8 mouse cellular contexts compared by ENCODE assay signal in the genomic region with DNA sequence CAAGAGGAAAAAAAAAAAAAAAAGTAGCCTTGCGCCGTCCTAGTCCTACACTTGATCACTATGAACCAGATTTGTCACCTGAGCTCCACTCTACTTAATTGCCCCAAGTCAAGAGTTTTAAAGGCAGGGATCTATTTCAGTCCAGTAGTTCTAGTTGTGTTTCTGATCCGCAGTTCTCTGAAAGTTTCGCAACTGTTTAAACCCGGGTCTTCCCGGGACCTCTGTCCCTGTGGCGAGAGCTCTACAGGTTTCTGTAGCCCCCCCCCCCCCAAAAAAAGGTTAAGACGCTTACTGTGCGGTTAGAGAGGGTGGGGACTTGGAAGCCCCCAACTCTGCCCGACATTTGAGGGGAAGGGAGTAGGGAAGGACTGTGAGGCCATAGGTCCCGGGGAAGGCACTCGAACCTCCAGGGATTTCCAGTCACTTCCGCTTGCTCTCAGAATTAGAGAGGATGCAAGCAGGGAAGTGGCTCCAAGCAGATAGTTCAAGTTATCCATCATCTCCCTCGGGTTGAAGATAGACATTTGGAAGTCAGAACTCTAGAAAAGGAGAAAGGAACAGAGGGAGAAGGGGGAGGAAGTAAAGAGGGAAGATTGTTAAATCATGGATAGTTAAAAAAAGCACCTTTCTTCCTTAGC. TPM values are rescaled to one million over a fixed set of nuclear protein-coding genes. Genes with fewer than 3 reads are reported as not detected.
DNase-seq lines count a peak whose midpoint lies in the region; ATAC-seq and TF ChIP-seq lines count a peak whose summit lies in the region.

No protein-coding gene starts in this region.

- DNase-seq in lung, embryonic 14.5 days = peak; percentile 37
- DNase-seq in lung, postnatal 14 days = no peak
- DNase-seq in heart, embryonic 10.5 days (ENCODE audit: low spot score) = no peak
- no peak for DNase-seq in limb, embryonic 14.5 days (ENCODE audit: low spot score)
- DNase-seq in urinary bladder, adult 2 months (ENCODE audit: low spot score) = no peak
- no peak for DNase-seq in ovary, adult 18-20 months (ENCODE audit: low spot score)

- H3K4me2 ChIP-seq in lung, embryonic 14.5 days = peak overlapping the region; percentile 95
- H3K4me2 ChIP-seq in limb, embryonic 14.5 days (replicated peaks; ENCODE audit: low read depth, low read length, severe bottlenecking) = peak overlapping the region; percentile 90

- ATAC-seq in lung, embryonic 14.5 days (ENCODE audit: insufficient read depth) = no peak
- ATAC-seq in limb, embryonic 14.5 days (ENCODE audit: low FRiP score, low read depth) = no peak
- no peak for ATAC-seq in megakaryocyte-erythroid progenitor cell, adult 5-6 weeks (replicated peaks; ENCODE audit: low FRiP score, low TSS enrichment, poor library complexity, severe bottlenecking)

- no peak for TF ChIP-seq CTCF in lung, embryonic 14.5 days (IDR thresholded peaks at IDR 0.05; ENCODE audit: low read depth)
- TF ChIP-seq CTCF in small intestine, adult 2 months (IDR thresholded peaks at IDR 0.05; ENCODE audit: extremely low read depth, insufficient read length, insufficient replicate concordance, low read depth, low read length) = no peak

- H3K4me3 ChIP-seq in lung, embryonic 14.5 days (ENCODE audit: low read depth, low read length) = peak overlapping the region; percentile 66
- peak overlapping the region; percentile 76 for H3K4me3 ChIP-seq in heart, embryonic 10.5 days
- peak overlapping the region; percentile 56 for H3K4me3 ChIP-seq in limb, embryonic 14.5 days (replicated peaks; ENCODE audit: low read length)
- peak overlapping the region; percentile 74 for H3K4me3 ChIP-seq in small intestine, adult 2 months (ENCODE audit: low read depth, low read length)

- H3K4me1 ChIP-seq in lung, embryonic 14.5 days (ENCODE audit: insufficient read depth) = peaks cover 5% of the 10 kb centered on the region
- peaks cover 21% of the 10 kb centered on the region for H3K4me1 ChIP-seq in heart, embryonic 10.5 days
- peaks cover 7% of the 10 kb centered on the region for H3K4me1 ChIP-seq in limb, embryonic 14.5 days (ENCODE audit: control insufficient read depth, insufficient read depth, low read length)
- no peaks in the 10 kb centered on the region for H3K4me1 ChIP-seq in small intestine, adult 2 months (ENCODE audit: control insufficient read depth, insufficient read depth, insufficient read length, low read length)

- TF ChIP-seq POLR2A in limb, embryonic 14.5 days (IDR thresholded peaks at IDR 0.05; ENCODE audit: borderline replicate concordance, extremely low read depth, insufficient read depth, insufficient read length) = no peak
- TF ChIP-seq POLR2A in small intestine, adult 2 months (IDR thresholded peaks at IDR 0.05; ENCODE audit: low read depth, low read length) = no peak

- no peak overlapping the region; the same call in 1 of the 2 replicates for H3K27ac ChIP-seq in lung, embryonic 14.5 days (ENCODE audit: low read depth)
- peak overlapping the region; percentile 92 for H3K27ac ChIP-seq in heart, embryonic 10.5 days
- no peak overlapping the region; the same call in 1 of the 2 replicates for H3K27ac ChIP-seq in limb, embryonic 14.5 days (replicated peaks; ENCODE audit: low read depth, low read length)
- H3K27ac ChIP-seq in small intestine, adult 2 months (ENCODE audit: insufficient read depth, low read depth, low read length) = peak overlapping the region; percentile 32; the same call in 1 of the 2 replicates

- peak overlapping the region; percentile 75; the same call in 1 of the 2 replicates for H3K9ac ChIP-seq in lung, embryonic 14.5 days
- H3K9ac ChIP-seq in limb, embryonic 14.5 days (ENCODE audit: low read depth, low read length, severe bottlenecking) = peak overlapping the region; percentile 77

- no peaks in the 10 kb centered on the region for H3K27me3 ChIP-seq in lung, embryonic 14.5 days (ENCODE audit: insufficient read depth, low read length)
- H3K27me3 ChIP-seq in heart, embryonic 10.5 days (ENCODE audit: insufficient read depth, poor library complexity, severe bottlenecking) = peaks cover 13% of the 10 kb centered on the region; the same call in 1 of the 2 replicates
- 0 out of 2 replicates have a peak, but pooled peaks cover 10% of the 10 kb centered on the region for H3K27me3 ChIP-seq in limb, embryonic 14.5 days (ENCODE audit: control insufficient read depth, insufficient read depth, low read length)
- H3K27me3 ChIP-seq in small intestine, adult 2 months (ENCODE audit: control insufficient read depth, insufficient read depth, low read length) = peaks cover 7% of the 10 kb centered on the region; the same call in 1 of the 2 replicates

- no peaks in the 10 kb centered on the region for H3K9me3 ChIP-seq in lung, embryonic 14.5 days (ENCODE audit: low read depth, low read length)
- H3K9me3 ChIP-seq in heart, embryonic 10.5 days = no peaks in the 10 kb centered on the region
- 0 out of 2 replicates have a peak, but pooled peaks cover 6% of the 10 kb centered on the region for H3K9me3 ChIP-seq in limb, embryonic 14.5 days (ENCODE audit: control insufficient read depth, low read length)

- no peaks in the 10 kb centered on the region for H3K36me3 ChIP-seq in lung, embryonic 14.5 days (ENCODE audit: insufficient read depth)
- peaks cover 5% of the 10 kb centered on the region; the same call in 1 of the 2 replicates for H3K36me3 ChIP-seq in heart, embryonic 10.5 days
- H3K36me3 ChIP-seq in limb, embryonic 14.5 days (ENCODE audit: control insufficient read depth, insufficient read depth, low read length) = no peaks in the 10 kb centered on the region
- H3K36me3 ChIP-seq in small intestine, adult 2 months (ENCODE audit: control insufficient read depth, insufficient read depth, low read length) = no peaks in the 10 kb centered on the region

- 8% methylated on average over 14 of the region's 14 CpGs for WGBS in lung, embryonic 14.5 days
- 3% methylated on average over 14 of the region's 14 CpGs for WGBS in heart, embryonic 10.5 days
- 4% methylated on average over 14 of the region's 14 CpGs for WGBS in limb, embryonic 14.5 days
- 19% methylated on average over 14 of the region's 14 CpGs for WGBS in small intestine, adult 2 months

RNA-seq across cellular contexts. Expression of gene Adamts9, which starts 0.9 kb away (rescaled TPM):
- 12.1 and 13.8 TPM in 2 replicates for polyA plus RNA-seq in lung, embryonic 14.5 days (2014; fragmentation: Nextera tagmentation; extraction: Ambion mirVana)
- 6.1 and 9.7 TPM in 2 replicates for polyA plus RNA-seq in heart, embryonic 10.5 days (2016; fragmentation: Nextera tagmentation; extraction: Ambion mirVana)
- polyA plus RNA-seq in limb, embryonic 14.5 days (2012; rRNA removed) = 21.2 and 23.0 TPM in 2 replicates
- 8.9 and 10.6 TPM in 2 replicates for polyA plus RNA-seq in limb, embryonic 14.5 days (2014; fragmentation: Nextera tagmentation; extraction: Ambion mirVana)
- 1.1 and 1.8 TPM in 2 replicates for polyA plus RNA-seq in small intestine, adult 2 months (2012; rRNA removed)
- total RNA-seq in megakaryocyte-erythroid progenitor cell, adult 5-6 weeks (2014; fragmentation: Nextera tagmentation) = not detected in 2 replicates
- not detected in 2 replicates for total RNA-seq in megakaryocyte-erythroid progenitor cell, adult 5-6 weeks (2017)
- 8.9 and 10.5 TPM in 2 replicates for polyA plus RNA-seq in urinary bladder, adult 2 months (2012; rRNA removed)

Comparison
In these comparisons a context has a peak if more than half of its experiments do, and no peak if none do; other contexts are left out.
1. H3K27ac ChIP-seq: peak in heart, embryonic 10.5 days (single experiment) and small intestine, adult 2 months (single experiment); none in lung, embryonic 14.5 days (single experiment) and limb, embryonic 14.5 days (single experiment).
2. Peak in every context shown above with its lines, with median percentiles within 50 percentile points of each other: H3K4me3 ChIP-seq.